Mouse (Mus musculus): Measurements from ENCODE around the gene C1qtnf5. TPM values are rescaled to one million over a fixed set of nuclear protein-coding genes. Genes with fewer than 3 reads are reported as not detected.

The C1qtnf5 gene
- polyA plus RNA-seq, 1 experiment = not detected

DNA sequence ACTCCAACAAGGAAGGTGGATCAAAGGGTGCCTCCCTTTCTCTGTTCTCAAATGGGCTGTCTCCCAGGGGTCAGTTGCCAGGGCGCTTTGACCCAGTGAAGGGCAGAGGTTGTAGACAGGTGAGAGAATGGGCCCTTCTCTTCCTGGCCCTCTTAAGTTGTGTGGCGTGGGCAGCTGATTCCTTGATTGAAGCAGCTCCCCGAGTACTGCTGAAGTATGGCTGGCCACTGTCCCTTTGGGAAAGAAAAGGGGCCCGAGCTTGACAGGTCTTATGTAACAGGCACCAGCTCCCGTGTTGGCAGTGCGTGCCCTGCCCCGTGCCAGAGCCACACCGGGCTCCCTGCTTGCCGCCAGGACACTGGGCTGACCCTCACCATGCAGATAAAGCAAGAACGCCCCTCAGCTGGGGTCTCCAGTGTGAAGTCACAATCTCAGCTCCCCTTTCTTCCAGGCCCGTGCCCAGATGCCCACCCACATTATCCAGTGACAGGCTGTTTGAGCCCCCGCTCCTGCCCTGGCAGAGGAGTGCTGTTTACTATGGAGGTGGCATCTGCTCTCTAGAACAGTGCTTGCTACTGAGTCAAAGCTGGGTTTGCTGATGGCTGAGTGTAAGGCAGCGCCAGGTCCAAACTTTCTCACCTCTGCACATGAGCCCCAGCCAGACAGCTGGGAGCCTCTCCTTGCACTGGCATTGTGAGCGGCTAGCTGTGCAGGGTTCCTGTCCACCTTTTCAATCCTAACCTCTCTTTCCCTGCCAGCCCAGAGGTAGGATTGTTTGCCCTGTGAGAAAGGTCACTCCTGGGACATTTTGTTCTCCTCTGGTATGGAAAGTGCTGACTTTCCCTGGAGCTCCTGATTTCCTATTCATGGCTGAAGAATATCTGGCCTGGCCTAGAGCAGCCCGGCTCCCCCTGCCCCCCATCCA, 21.0 kb upstream of the C1qtnf5 start:
- TF ChIP-seq GATA1 (IDR thresholded peaks at IDR 0.05; ENCODE audit: low read length) = no peak

DNA sequence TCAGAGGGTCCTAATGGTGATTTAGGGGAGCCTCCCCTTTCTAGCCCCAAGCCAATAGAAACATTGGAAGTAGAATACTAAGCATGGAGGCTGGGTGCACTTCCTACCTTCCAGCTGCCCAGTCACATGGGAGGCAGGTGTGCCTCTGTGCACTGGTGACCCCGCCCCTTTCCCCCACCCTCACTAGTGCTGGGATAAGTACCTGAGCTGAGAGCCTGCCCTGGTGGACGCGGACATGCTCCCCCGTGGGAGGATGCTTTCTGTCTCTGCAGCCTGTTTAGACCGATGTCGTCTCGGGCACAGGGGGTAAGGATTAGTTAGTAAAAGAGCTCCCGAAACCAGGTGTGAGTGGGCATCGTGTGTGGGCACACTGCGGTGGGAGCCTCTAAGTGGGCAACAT, 20.1 kb upstream of the C1qtnf5 start:
- no peak for TF ChIP-seq GATA1 (IDR thresholded peaks at IDR 0.05; ENCODE audit: low read length)

DNA sequence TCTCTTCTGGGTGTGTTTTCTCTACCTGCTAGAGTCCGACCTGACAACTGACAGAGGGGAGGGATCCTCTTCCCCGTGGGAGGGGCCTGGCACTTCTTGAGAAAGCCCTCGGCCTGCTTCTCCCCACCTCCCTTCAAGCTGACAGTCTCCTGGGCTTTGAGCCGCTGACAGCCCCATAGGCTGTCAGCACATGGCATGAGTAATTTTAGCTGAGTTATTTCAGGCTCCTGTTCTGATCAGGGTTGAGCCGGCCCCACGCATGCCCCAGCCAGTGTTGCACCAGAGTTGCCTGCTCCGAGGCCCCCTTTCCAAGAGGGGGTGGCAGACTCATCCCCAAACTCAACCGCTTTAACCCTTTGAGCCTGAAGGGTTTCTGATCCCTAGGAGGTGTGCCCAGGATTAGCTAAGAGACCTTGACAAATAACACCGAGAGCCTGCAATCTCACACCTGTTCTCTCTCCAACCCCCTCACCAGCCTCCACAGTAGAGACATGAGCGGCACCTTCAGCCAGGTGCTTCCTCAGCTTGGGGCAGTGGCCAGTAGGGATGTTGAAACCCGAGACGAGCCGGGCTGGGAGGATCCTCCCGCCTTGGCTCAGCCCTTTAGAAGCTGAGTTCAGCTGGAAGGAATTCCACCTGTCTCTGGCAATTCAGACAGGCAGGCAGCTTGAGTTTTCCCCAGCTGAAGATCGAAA, 19.1 kb upstream of the C1qtnf5 start:
- no peak for TF ChIP-seq GATA1 (IDR thresholded peaks at IDR 0.05; ENCODE audit: low read length)

DNA sequence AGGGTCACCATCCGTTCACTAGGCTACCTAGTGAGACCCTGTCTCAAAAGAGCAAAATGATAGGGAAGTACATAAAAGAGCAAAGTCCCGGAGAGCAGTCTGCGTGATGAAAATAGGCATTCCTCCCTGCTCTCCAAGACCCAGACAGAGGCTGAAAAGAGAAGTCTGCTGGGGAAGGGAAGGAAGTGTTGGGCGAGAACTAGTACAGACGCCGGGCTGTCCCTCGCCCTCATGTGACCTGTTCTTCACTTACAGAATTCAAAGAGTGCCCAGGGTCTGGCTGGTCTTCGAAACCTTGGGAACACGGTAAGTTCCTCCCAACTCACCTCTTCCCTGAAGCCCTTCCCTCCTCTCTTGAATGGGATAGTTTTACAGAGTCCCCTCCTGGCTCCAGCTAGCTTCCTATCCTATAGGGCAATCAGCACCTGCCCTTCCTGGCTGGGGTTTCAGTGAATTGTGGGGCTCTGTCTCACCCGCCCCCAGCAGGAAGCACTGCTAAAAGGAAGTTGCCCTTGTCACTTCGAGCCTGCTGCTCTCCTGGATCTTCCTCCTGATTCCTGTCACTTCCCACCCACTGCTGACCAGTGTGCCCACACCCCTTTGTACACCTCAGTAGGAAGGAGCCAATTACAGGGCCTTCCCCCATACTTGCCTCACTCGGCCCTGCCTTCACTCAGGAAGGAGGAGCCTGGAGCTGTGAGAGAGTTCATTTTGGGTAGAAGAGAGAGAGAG, 18.0 kb upstream of the C1qtnf5 start:
- TF ChIP-seq GATA1 (IDR thresholded peaks at IDR 0.05; ENCODE audit: low read length) = no peak

DNA sequence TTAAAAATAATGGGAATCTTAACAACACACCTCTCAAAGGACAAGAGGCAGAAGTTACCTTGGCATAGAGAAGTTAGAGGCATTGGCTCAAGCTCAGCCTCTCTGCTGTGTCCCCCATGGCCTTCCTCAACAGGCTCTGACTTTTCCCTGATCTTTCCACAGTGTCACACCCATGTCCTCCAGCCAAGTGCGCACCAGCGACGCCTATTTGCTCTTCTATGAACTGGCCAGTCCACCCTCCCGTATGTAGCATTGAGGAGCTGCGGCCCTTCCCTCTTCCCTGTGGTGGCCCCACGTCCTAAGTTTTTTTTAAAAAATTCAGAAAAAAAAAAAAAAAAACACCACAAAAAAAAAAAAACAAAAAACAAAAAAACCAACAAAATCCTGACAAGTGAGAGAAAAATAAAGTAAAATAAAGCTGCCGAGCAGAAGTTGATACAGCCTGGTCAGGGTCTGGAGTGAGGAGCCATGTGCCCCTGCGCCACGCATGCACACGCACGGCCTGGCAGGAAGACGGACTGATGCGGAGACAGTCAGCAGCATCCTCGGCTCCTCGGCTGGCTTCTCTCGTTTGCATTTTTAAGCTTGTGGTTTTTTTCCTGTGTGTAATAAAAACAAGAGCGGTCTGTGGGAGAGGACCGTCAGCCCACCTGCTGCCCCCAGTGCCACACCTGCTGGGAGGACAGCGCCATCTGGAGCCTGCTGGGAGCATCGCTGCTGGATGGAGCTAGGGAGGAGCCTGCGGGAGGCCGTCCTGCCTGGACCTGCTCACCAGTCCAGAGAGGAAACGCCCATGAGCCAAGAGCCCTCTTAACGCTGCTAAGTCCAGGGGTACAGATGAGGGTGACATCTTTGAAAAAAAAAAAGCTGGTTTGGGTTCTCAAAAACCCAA, 13.2 kb upstream of the C1qtnf5 start:
- no peak for TF ChIP-seq GATA1 (IDR thresholded peaks at IDR 0.05; ENCODE audit: low read length)

DNA sequence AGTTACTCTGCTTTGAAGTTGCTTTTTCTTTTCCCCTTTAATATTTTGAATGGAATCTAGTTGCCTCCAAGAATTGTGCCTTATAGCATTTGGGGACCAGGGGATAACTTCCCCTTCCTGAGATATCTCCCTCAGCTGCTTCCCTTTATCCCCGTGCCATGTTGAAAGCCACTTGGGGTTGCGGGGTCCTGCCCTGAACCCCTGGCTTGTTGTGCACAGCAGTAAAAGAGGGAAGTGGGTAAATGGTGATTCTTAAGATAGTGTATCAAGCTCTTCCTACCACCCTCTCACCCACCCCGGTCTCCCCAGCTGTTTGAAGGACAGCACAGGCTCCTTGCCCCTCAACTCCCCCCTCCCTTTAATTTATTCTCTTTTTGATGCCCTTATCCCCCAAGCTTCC, 12.3 kb upstream of the C1qtnf5 start:
- TF ChIP-seq GATA1 (IDR thresholded peaks at IDR 0.05; ENCODE audit: low read length) = no peak

DNA sequence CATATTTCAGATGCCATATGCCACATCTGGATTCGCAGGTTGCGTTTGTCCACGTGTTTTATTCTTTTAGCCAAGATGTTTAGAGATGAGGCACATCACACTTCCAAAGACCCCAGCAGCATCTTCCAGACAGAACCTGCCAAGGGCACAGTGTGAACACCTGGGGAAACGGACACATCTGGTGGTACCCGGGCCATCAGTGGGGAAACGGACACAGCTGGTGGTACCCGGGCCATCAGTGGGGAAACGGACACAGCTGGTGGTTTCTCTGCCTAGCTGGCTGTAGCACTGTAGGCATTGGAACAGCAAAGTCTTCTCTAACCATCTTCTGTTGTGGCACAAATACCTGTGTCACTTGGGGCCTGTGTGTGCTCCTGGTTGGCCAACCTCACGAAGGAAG, 11.3 kb upstream of the C1qtnf5 start:
- no peak for TF ChIP-seq GATA1 (IDR thresholded peaks at IDR 0.05; ENCODE audit: low read length)

DNA sequence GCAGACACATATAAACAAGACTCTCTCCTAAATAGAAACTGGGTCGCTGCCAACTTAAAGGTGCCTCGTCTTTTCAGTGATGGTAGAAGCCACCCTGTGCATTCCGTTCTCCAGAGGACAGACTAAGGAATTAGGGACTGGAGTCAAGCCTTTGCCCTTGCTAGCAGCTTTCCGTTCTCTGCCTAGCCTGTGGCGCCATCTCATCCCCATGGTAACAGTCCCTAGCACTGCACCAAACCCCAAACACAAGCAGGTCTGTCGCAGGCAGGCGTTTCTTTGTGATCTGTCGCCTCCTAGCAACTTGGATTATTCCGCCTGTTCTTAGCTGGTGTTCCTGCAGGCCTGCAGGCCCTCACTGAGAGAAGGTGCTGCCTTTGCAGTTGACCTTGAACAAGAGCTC, 10.5 kb upstream of the C1qtnf5 start:
- no peak for TF ChIP-seq GATA1 (IDR thresholded peaks at IDR 0.05; ENCODE audit: low read length)

DNA sequence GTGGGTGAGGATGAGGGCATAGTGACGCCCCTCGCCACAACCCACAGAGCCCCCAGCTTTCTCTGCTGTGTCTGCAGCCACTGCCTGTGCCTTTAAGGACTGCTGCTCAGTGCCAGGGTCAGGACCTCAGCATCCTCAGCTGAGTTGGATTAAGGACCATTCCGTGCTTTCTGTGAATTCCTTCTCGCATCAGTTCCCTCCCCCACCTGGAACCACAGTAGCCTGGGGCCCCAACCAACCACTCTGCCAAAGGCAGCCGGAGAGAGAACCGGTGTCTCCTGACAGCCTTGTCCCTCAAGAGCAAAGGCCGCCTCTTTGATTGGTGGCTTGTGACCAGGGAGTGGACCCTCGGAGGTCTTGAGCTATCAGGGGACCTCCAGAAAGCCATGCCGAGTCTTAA, 5.6 kb upstream of the C1qtnf5 start, which contains the start of gene Mfrp:
Gene Mfrp, plus strand, starts transcription at position 240 of the 400 bp plus-strand sequence.
- TF ChIP-seq GATA1 (IDR thresholded peaks at IDR 0.05; ENCODE audit: low read length) = no peak

DNA sequence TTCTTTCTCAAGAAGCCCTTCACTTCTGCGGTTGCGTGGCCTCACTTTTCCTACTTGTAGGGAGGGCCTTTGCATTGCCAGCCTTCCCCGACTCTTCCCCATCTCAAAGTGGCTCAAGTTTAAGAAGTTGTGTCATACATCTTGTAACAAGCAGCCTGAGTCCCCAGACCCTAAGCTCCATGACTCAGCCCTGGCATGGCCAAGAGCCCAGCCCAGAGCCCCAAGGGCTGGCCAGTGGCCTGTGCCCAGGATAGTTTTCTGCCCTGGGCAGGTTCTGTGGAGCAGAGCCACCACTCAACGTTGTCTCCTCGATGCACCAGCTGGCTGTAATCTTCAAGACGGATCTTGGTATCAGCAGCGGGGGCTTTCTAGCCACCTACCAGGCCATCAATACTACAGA, 2.2 kb upstream of the C1qtnf5 start:
- TF ChIP-seq GATA1 (IDR thresholded peaks at IDR 0.05; ENCODE audit: low read length) = no peak

DNA sequence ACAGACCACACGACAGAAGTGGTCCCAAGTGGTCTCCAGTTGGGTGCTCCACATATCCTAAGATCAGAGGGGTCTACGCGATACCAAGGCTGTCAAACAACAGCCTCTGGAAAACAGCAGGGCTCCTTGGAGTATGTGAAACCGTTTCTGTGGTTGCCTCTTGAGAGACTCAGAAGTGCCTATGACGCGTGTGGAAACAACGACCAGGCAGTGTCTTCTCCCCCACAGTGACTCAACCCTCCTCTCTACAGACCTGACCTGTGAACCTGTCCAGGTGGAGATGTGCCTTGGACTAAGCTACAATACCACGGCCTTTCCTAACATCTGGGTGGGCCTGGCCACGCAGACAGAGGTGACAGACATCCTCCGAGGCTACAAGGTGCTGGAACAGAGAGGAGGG, 1.3 kb upstream of the C1qtnf5 start:
- TF ChIP-seq GATA1 (IDR thresholded peaks at IDR 0.05; ENCODE audit: low read length) = no peak

DNA sequence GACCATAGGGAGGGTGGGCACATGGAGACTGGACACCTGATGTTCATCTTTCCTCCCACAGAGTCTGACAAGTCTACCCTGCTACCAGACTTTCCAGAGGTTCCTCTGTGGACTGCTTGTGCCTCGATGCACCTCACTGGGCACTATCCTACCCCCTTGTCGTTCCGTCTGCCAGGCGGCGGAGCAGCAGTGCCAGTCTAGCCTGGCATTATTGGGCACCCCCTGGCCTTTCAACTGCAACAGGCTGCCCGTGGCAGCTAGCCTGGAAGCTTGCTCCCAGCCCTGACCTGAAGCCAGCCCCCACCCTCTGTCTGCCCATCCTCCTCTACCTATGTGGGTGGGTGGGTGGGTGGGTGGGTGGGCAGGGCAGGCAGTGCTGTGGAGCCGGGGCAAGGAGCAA, 863 bp upstream of the C1qtnf5 start:
- TF ChIP-seq GATA1 (IDR thresholded peaks at IDR 0.05; ENCODE audit: low read length) = no peak

DNA sequence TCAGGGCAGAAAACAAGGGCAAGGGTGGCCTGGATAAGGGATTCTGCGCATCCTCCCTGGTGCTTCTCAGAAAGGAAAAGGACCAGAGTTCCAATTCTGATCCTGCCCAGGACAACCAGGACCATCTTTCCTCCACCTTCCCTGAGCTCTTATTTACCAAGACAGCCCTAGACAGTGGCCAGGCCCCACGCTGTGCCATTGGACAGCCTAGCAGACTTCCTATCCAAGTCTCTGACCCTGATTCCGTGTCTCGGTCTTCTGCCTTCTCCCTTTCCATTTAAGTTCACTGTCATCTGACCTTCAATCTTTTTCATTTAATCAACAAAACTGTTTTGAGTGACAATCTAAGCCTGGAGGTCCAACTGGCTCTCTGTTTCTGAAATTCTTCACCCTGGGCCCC, 449 bp upstream of the C1qtnf5 start:
- no peak for TF ChIP-seq GATA1 (IDR thresholded peaks at IDR 0.05; ENCODE audit: low read length)

DNA sequence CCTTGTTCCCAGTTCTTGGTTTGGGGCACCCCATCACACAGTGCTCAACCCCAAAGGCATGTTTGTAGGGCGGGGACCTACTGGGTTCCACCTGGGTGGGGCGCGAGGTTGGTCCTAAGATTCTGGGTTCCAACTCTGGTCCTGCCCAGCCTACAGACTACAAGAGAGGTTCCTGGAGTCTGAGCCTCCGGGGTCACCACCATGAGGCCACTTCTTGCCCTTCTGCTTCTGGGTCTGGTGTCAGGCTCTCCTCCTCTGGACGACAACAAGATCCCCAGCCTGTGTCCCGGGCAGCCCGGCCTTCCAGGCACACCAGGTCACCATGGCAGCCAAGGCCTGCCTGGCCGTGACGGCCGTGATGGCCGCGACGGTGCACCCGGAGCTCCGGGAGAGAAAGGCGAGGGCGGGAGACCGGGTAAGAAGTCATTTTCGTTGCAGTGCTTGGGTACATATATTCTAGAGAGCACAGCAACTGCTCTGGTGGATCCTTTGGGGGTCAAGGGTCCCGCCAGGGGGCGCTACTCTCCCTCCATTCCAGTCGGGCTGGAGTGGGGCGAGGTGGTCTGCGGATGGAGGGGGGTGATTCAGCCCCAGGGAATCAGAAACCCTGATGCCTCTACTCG, 623 bp downstream of the C1qtnf5 start:
- no peak for TF ChIP-seq GATA1 (IDR thresholded peaks at IDR 0.05; ENCODE audit: low read length)

Measured in G1E-ER4 (cell line).